Mouse (Mus musculus) liver, embryonic 16.5 days (tissue): ENCODE data around the gene Smg6. TPM values are rescaled to one million over a fixed set of nuclear protein-coding genes. Genes with fewer than 3 reads are reported as not detected.

Experiments used
- ATAC-seq: fragments of 200-750 bp; cut with Nextera tagmentation; 2 replicates; pipeline ENCODE4 v1.8.0; 2017; ENCODE audit warnings: low read depth, mild to moderate bottlenecking, moderate number of reproducible peaks, moderate library complexity
- H3K27ac ChIP-seq: fragments of 300-500 bp; sonication (generic); 2 replicates; pipeline ENCODE4 v1.5.1; 2014; ENCODE audit warnings: mild to moderate bottlenecking, low read length
- H3K27me3 ChIP-seq: fragments of 300-500 bp; sonication (generic); 2 replicates; pipeline ENCODE4 v1.6.1; 2014; ENCODE audit warnings: low read depth, low read length, mixed read lengths; ENCODE audit not compliant: control insufficient read depth, insufficient read depth
- H3K36me3 ChIP-seq: fragments of 300-500 bp; sonication (generic); 2 replicates; pipeline ENCODE4 v1.6.1; 2014; ENCODE audit warnings: mild to moderate bottlenecking; ENCODE audit not compliant: control insufficient read depth, insufficient read depth
- H3K4me1 ChIP-seq: fragments of 300-500 bp; sonication (generic); 2 replicates; pipeline ENCODE4 v1.6.1; 2014; ENCODE audit warnings: low read depth, low read length, mixed read lengths; ENCODE audit not compliant: control insufficient read depth
- H3K4me2 ChIP-seq: fragments of 300-500 bp; sonication (generic); 2 replicates; pipeline ENCODE4 v1.6.1; 2014; ENCODE audit warnings: low read depth, low read length, mixed read lengths
- H3K4me3 ChIP-seq: fragments of 300-500 bp; sonication (generic); 2 replicates; pipeline ENCODE4 v1.5.1; 2014; ENCODE audit warnings: low read depth, mild to moderate bottlenecking, low read length
- H3K9ac ChIP-seq: fragments of 300-500 bp; sonication (generic); 2 replicates; pipeline ENCODE4 v1.6.1; 2014; ENCODE audit warnings: low read depth, low read length
- H3K9me3 ChIP-seq: fragments of 300-500 bp; sonication (generic); replicated peaks from 2 replicates; pipeline ENCODE4 v1.6.1; 2016; ENCODE audit warnings: low read length; ENCODE audit not compliant: control insufficient read depth
- WGBS: fragments of 180-500 bp; shearing (Covaris S2); extraction: QIAGEN DNeasy Blood & Tissue Kit; methylation state at CpG from one replicate; pipeline ENCODE4 v1.1.7; 2014; ENCODE audit not compliant: insufficient replicate concordance; 5-methylcytosine and 5-hydroxymethylcytosine counted together
- polyA plus RNA-seq: library from polyadenylated mRNA; unstranded; fragments of >200 nt; fragmentation: Nextera tagmentation; extraction: Ambion mirVana; gene quantifications from 2 replicates; pipeline ENCODE4 v1.2.1, GENCODE M21; 2015

Gene Smg6
- polyA plus RNA-seq, 1 experiment from 2014 or later = 5.5 TPM

DNA sequence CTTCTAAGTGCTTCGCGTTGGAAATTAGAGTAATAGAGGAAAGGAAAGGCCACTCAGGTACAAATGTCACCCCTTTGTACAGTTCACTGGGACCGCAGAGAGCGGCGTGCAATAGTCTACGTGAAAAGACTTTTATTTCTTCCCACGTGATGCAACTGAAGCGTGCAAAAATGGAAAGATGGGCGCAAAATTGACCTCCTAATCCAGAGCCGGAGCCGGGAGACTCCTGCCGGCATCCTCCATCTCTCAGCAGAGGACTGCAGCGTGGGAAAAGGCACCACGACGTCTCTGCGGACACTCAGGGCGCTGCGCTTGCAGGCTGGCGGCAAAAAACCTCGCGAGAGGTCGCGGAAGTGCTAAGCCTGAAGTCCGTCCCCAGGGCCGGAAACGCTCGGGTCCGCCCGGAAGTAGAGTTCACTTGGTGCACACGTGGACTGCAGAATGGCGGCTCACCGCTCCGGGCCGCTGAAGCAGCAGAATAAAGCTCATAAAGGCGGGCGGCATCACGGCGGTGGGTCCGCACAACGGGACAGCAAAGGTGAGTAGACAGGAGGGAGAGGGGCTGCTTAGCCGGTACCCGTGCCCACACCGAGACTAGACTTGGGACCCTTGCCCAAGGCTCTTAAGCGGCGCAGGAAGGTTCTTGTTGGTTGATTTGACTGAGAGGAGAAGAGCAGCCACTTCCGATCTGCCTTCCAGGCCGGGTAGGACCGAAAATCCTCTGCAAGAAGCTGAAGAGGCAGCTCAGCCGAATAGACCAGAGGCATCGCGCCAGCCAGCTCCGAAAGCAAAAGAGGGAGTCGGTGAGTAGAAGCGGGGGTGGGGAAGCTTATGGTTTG lies 27.7 kb upstream of the Smg6 start, which contains the start of gene Tsr1:
TSS of gene Tsr1 (plus strand) at position 394 of the 839 bp plus-strand sequence.
- Histone ChIP-seq H3K27me3 (no peaks in the 10 kb centered on the region), H3K9me3 (no peaks in the 10 kb centered on the region), H3K4me1 (peaks cover 25% of the 10 kb centered on the region), H3K9ac (peak within 1 kb of the TSS; percentile 73), H3K4me2 (peak within 1 kb of the TSS; percentile 98), H3K4me3 (peak within 1 kb of the TSS; percentile 85), H3K36me3 (peaks cover 23% of the 10 kb centered on the region), H3K27ac (peak within 1 kb of the TSS; percentile 66)
- ATAC-seq = peak; percentile 81
- WGBS = under 1% methylated on average over 54 of the region's 54 CpGs

DNA sequence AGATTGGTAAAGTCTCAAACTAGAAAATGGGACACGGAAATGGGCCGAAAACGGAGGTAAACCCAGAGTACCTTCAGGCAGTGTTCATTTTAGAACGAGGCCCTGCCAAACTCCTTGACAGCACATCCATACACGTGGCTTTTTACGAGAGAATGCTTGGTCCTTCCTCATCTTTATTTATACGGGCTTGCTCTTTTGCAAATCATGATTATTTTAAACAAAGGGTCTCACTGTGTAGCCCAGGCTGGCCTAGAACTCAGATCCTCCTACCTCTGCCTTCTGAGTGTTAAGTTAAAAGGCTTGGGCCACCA lies 27.2 kb upstream of the Smg6 start:
- Histone ChIP-seq H3K27me3 (no peaks in the 10 kb centered on the region), H3K4me3 (peak overlapping the region; percentile 85), H3K27ac (peak overlapping the region; percentile 62), H3K9ac (peak overlapping the region; percentile 73), H3K4me2 (peak overlapping the region; percentile 98), H3K9me3 (no peaks in the 10 kb centered on the region), H3K4me1 (peaks cover 25% of the 10 kb centered on the region), H3K36me3 (peaks cover 27% of the 10 kb centered on the region)
- no peak for ATAC-seq
- WGBS = under 1% methylated on average over 7 of the region's 7 CpGs

GRCm38 (mm10) chr11:74901555-74901954 lies 24.1 kb upstream of the Smg6 start:
- no peak for ATAC-seq
- Histone ChIP-seq H3K9me3 (no peaks in the 10 kb centered on the region), H3K27ac (no peak overlapping the region), H3K9ac (no peak overlapping the region), H3K4me3 (no peak overlapping the region), H3K4me2 (no peak overlapping the region), H3K27me3 (no peaks in the 10 kb centered on the region), H3K36me3 (peaks cover 50% of the 10 kb centered on the region), H3K4me1 (peaks cover 19% of the 10 kb centered on the region)
- WGBS = 72% methylated on average over 6 of the region's 6 CpGs

DNA sequence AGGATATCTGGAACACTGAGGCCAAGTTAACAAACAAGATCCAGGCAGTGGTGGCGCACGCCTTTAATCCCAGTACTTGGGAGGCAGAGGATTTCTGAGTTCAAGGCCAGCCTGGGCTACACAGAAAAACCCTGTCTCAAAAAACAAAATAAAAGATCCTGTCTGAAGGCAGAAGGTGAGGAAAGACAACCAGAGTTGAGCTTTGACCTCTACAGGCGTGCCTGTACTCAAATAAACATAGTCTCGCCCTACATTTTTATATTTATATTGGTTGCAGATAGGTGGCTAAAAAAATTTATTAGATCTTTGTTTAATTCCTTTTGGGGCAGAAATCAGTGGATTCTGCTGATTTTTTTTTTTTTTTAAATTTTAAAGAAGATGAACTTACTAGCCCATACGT lies 23.2 kb upstream of the Smg6 start:
- no peak overlapping the region for H3K9ac ChIP-seq
- no peaks in the 10 kb centered on the region for H3K27me3 ChIP-seq
- H3K36me3 ChIP-seq = peaks cover 57% of the 10 kb centered on the region
- H3K27ac ChIP-seq = no peak overlapping the region
- H3K4me2 ChIP-seq = no peak overlapping the region
- 68% methylated on average over 5 of the region's 5 CpGs for WGBS
- H3K9me3 ChIP-seq = no peaks in the 10 kb centered on the region
- H3K4me1 ChIP-seq = peaks cover 18% of the 10 kb centered on the region
- no peak for ATAC-seq
- no peak overlapping the region for H3K4me3 ChIP-seq

DNA sequence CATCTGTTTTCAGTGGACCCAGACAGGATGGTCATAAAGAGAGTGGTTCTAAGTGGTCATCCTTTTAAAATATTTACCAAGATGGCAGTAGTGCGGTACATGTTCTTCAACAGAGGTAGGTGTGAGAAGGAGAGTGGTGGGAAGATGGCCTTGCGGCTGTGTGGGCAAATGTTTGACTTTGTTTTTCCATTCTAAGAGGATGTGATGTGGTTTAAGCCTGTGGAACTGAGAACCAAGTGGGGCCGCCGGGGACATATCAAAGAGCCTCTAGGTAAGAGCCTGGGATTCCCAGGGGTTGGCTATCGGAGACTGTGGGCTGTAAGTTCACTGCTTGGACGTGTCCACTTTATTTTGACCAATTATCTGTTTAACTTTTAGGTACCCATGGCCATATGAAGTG lies 17.8 kb upstream of the Smg6 start:
- Histone ChIP-seq H3K27ac (no peak overlapping the region), H3K4me1 (no peaks in the 10 kb centered on the region), H3K36me3 (peaks cover 50% of the 10 kb centered on the region), H3K9me3 (no peaks in the 10 kb centered on the region), H3K4me2 (no peak overlapping the region), H3K27me3 (no peaks in the 10 kb centered on the region), H3K9ac (no peak overlapping the region), H3K4me3 (no peak overlapping the region)
- 80% methylated on average over 6 of the region's 6 CpGs for WGBS
- ATAC-seq = no peak

DNA sequence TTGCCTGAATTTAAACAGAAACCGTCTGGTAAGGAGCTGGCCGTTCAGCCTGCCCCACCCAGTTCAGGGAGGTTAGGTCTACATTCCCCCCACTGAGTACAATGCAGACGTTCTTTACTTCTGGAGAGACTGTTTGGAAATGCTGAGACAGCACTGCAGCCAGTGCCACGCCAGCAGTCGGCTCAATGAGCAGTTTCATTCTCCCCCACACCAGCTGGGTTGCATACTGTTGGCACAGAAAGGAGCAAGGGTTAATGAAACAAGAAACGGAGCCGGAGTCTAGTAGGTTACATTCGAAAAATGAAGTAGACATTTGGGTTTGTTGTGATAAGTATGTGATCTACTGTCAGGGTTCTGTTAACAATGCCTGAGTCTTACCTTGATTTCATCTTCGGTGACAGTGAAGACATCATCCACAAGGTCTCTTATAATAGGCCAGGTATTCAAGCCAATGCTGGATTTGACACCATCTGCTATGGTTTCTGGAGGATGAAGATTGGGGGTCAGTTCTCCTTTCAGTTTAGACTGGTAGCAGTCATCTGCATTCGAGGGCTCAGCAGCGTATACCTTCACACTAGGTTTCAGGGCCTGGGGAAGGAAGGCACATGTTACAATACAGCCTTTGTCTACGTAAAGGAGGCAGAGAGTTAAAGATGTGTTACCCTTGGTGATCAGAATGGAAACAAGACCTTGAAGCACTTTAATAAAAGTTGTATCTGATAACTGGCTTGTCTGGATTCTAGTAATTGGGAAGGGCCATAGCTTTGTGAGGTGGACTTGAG lies 16.8 kb upstream of the Smg6 start:
- H3K36me3 ChIP-seq = peaks cover 44% of the 10 kb centered on the region
- WGBS = 73% methylated on average over 12 of the region's 12 CpGs
- H3K27ac ChIP-seq = no peak overlapping the region
- H3K9ac ChIP-seq = no peak overlapping the region
- no peaks in the 10 kb centered on the region for H3K4me1 ChIP-seq
- H3K4me2 ChIP-seq = no peak overlapping the region
- H3K9me3 ChIP-seq = no peaks in the 10 kb centered on the region
- H3K27me3 ChIP-seq = no peaks in the 10 kb centered on the region
- no peak overlapping the region for H3K4me3 ChIP-seq
- no peak for ATAC-seq

DNA sequence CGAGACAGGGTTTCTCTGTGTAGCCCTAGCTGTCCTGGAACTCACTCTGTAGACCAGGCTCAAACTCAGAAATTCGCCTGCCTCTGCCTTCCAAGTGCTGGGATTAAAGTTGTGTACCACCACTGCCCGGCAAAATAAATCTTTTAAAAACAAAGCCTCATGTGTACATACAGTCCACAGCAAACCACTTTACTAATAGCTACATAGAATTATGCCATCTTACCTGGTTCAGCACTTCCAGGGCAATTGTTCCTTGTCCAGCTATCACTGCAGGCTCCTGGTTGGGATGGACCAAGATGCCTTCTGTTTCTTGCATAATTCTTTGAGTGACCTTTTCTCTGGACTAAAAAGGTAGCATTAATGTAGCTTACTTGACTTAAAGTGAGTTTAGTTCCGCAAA lies 15.6 kb upstream of the Smg6 start:
- Histone ChIP-seq H3K4me2 (no peak overlapping the region), H3K36me3 (peaks cover 33% of the 10 kb centered on the region), H3K27ac (no peak overlapping the region), H3K27me3 (no peaks in the 10 kb centered on the region), H3K4me1 (no peaks in the 10 kb centered on the region), H3K9ac (no peak overlapping the region), H3K9me3 (no peaks in the 10 kb centered on the region), H3K4me3 (no peak overlapping the region)
- ATAC-seq = no peak
- WGBS = 77% methylated on average over 4 of the region's 4 CpGs

GRCm38 (mm10) chr11:74912492-74912891 lies 13.1 kb upstream of the Smg6 start:
- 56% methylated on average over 3 of the region's 3 CpGs for WGBS
- Histone ChIP-seq H3K9me3 (no peaks in the 10 kb centered on the region), H3K27me3 (no peaks in the 10 kb centered on the region), H3K4me2 (no peak overlapping the region), H3K9ac (no peak overlapping the region), H3K27ac (no peak overlapping the region), H3K4me1 (no peaks in the 10 kb centered on the region), H3K36me3 (peaks cover 15% of the 10 kb centered on the region), H3K4me3 (no peak overlapping the region)
- no peak for ATAC-seq

DNA sequence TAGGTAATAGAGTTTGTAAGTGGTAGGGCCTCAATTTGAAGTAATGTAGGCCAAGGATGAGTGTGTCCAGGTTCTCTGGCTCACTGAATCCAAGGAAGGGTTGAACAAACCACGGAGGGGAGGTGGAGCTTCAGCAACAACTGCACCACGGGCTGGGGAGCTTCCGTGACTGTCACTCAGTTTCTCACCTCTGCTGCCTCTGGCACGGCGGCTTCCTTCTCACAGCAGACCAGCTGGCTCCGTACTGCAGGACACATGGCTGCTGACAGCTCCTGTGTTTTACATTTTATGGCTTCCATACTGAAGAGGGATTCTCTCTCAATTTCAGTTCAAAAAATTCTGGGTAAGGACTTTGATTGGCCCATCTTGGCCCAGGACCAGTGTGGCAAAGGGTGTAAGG lies 6.4 kb upstream of the Smg6 start:
- Histone ChIP-seq H3K9me3 (no peaks in the 10 kb centered on the region), H3K27ac (no peak overlapping the region), H3K36me3 (no peaks in the 10 kb centered on the region), H3K4me3 (no peak overlapping the region), H3K4me2 (no peak overlapping the region), H3K9ac (no peak overlapping the region), H3K4me1 (no peaks in the 10 kb centered on the region; the same call in 1 of the 2 replicates), H3K27me3 (no peaks in the 10 kb centered on the region)
- ATAC-seq = no peak
- 75% methylated on average over 6 of the region's 6 CpGs for WGBS
